Mouse (Mus musculus): ENCODE data around the gene Gm49403. TPM values are rescaled to one million over a fixed set of nuclear protein-coding genes. Genes with fewer than 3 reads are reported as not detected.
A peak's percentile ranks its signal among the peaks of the same experiment; 100 is the strongest.

The Gm49403 gene
- total RNA-seq, 1 experiment, result not detected

DNA sequence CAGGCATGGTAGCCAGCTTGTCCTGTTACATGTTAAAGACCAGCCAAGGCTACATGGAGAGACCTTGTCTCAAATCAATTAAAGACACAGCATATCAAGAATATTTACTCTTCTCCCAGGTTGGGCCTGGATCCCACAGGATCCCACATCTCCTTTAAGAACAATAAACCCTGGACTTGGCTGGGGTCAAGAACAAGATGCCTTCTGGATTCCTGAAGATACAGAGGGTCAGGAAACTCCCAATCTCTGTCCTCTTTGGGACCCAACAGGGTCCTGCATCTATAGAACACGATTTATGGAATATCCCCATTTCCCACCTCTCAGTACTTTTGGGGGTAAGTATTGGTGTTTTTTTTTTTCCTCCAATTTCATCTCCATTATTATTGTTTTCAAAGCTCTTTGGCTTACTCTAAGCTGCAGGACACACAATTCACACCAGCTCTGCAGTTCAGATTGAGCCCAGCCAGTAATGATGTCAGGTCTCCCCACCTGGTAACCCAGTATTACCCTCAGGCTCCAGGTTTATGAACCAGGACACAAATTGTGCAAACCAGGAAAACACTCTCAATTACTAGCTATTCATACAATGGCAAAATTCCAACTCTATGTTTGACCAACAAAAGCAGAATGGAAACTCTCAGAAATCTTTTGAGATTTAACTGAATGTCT lies 3.3 kb downstream of the Gm49403 start:
- no peak for DNase-seq (ENCODE audit: low read depth, low spot score)
- in situ Hi-C loops (cut with MboI; ENCODE audit: low sequenced_read_pairs in 2 of 2, unreplicated experiment in 2 of 2), result no loop called here
- Histone ChIP-seq H3K36me3 (ENCODE audit: control insufficient read depth, insufficient read depth, low read length, poor library complexity, severe bottlenecking) (peaks cover 20% of the 10 kb centered on the region), H3K9me3 (ENCODE audit: control insufficient read depth, insufficient read depth, low read depth, low read length) (no peaks in the 10 kb centered on the region), H3K9ac (ENCODE audit: insufficient read depth, low read depth, low read length, poor library complexity, severe bottlenecking) (peak overlapping the region; percentile 97; the same call in 1 of the 2 replicates), H3K4me3 (ENCODE audit: insufficient read depth in 1 of 2, low read depth in 1 of 2, low read length in 2 of 2, poor library complexity in 1 of 2, severe bottlenecking in 1 of 2) (peak overlapping the region; percentile 81 to 87; a peak in 3 of 4 replicates), H3K4me1 (ENCODE audit: control insufficient read depth in 2 of 2, insufficient read depth in 2 of 2, low read length in 2 of 2, poor library complexity in 1 of 2) (peaks cover 0 to 3% of the 10 kb centered on the region in 2 experiments; a peak in 1 of 4 replicates), H3K27ac (ENCODE audit: insufficient read depth, low read depth, low read length, poor library complexity, severe bottlenecking) (peak overlapping the region; percentile 88; the same call in 1 of the 2 replicates)
- TF ChIP-seq MAFK (IDR thresholded peaks at IDR 0.05; ENCODE audit: insufficient read depth, low read depth, low read length), result no peak
- no peak for TF ChIP-seq ZNF384 (IDR thresholded peaks at IDR 0.05; ENCODE audit: low read depth, low read length)
- TF ChIP-seq ZC3H11A (IDR thresholded peaks at IDR 0.05; ENCODE audit: borderline replicate concordance, low read depth, low read length), result no peak
- TF ChIP-seq CHD2 (IDR thresholded peaks at IDR 0.05; ENCODE audit: low read depth, low read length), result no peak
- TF ChIP-seq HCFC1 (IDR thresholded peaks at IDR 0.05; ENCODE audit: borderline replicate concordance, insufficient read depth, low read length), result no peak

DNA sequence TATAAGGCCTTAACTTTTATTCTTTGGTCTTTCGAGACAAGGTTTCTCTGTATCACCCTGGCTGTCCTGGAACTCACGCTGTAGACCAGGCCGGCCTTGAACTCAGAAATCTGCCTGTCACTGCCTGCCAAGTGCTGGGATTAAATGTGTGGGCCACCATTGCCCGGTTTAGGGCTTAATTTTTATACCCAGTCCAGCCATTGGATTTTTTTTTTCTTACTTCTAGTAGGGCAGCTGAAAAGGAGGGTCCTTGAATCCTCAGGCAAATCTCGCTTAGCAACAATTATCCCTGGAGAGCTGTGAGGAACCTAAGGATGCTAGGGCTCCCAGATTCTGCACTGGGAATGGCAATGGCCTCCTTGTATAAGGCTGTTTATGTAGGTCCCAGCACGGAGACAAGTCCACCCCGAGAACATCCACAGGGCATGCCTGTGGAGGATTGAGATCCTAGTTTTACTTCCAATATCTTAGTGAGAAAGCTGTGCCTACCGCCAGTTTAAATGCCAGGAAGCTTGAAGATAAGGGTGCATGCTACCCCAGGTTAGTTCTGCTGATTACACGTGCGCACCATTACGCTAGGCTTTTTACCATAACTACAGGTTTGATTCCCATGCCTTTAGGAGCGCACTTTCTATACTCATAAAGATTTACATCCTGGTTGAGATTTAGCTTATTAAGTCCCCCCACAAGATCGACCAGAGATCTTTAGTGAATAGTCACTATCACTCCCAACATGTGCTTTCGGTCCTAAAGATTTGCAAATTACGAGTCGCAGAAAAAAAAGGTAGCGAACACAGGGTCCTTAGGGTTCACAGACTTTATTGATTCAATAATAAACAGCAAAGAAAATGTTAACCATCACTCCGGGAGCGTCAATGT lies 4.1 kb downstream of the Gm49403 start:
- peak overlapping the region; percentile 97 for H3K9ac ChIP-seq (ENCODE audit: insufficient read depth, low read depth, low read length, poor library complexity, severe bottlenecking)
- peak overlapping the region; percentile 81 to 87 for H3K4me3 ChIP-seq (ENCODE audit: insufficient read depth in 1 of 2, low read depth in 1 of 2, low read length in 2 of 2, poor library complexity in 1 of 2, severe bottlenecking in 1 of 2)
- in situ Hi-C loops (cut with MboI; ENCODE audit: low sequenced_read_pairs in 2 of 2, unreplicated experiment in 2 of 2), result no loop called here
- H3K9me3 ChIP-seq (ENCODE audit: control insufficient read depth, insufficient read depth, low read depth, low read length), result no peaks in the 10 kb centered on the region
- TF ChIP-seq ZC3H11A (IDR thresholded peaks at IDR 0.05; ENCODE audit: borderline replicate concordance, low read depth, low read length) (no peak), MAFK (IDR thresholded peaks at IDR 0.05; ENCODE audit: insufficient read depth, low read depth, low read length) (no peak), HCFC1 (IDR thresholded peaks at IDR 0.05; ENCODE audit: borderline replicate concordance, insufficient read depth, low read length) (no peak), ZNF384 (IDR thresholded peaks at IDR 0.05; ENCODE audit: low read depth, low read length) (0 out of 2 replicates have a peak, but pooled peaks have one; percentile 3)
- peak overlapping the region; percentile 88 for H3K27ac ChIP-seq (ENCODE audit: insufficient read depth, low read depth, low read length, poor library complexity, severe bottlenecking)
- no peak for DNase-seq (ENCODE audit: low read depth, low spot score)
- peaks cover 20% of the 10 kb centered on the region for H3K36me3 ChIP-seq (ENCODE audit: control insufficient read depth, insufficient read depth, low read length, poor library complexity, severe bottlenecking)
- H3K4me1 ChIP-seq (ENCODE audit: control insufficient read depth in 2 of 2, insufficient read depth in 2 of 2, low read length in 2 of 2, poor library complexity in 1 of 2), result peaks cover 0 to 3% of the 10 kb centered on the region in 2 experiments; a peak in 1 of 4 replicates

DNA sequence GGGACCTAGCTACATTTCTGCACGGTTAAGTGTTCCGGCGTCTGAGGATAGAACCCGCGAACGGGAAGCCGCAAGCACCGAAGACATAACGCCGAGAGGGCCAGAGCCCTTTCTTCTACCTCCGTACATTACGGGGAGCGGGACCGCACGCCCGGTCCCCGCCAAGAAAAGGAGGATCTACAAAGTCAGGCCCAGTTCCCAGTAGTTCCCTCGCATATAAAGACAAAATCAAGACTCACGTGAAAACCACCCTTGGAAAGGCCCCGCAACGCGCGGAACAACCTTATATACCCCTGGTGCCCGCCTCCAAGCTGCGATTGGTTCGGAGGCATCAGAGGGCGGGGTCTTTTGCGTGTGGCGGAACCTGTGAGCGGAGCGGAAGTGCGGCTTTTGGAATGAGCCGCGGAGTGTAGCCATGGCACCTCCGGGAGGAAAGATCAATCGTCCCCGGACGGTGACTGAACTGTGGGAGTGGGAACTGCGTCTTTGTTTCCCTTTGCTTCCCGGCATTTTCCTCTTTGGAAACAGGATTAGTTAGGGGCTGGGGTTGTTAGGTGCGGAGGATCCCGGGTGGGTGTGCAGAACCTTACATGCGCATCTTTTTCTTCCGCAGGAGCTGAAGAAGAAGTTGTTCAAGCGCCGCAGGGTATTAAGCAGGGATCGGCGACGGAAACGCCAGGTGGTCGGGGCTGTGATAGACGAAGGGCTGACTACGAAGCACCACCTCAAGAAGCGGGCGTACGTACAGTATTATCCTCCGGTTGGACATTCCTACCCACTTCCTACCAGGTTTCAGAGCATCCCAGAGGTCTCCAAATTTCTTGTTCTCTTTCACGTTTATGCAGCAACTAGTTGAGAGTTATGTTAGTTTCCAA lies 5.0 kb downstream of the Gm49403 start, which contains the start of the genes 1810009A15Rik and Gm49416:
Gene 1810009A15Rik, plus strand, starts transcription at position 343 of the 875 bp plus-strand sequence.
Gene Gm49416, plus strand, starts transcription at position 416 of the 875 bp plus-strand sequence.
- peak within 1 kb of the TSS; percentile 81 to 87 for H3K4me3 ChIP-seq (ENCODE audit: insufficient read depth in 1 of 2, low read depth in 1 of 2, low read length in 2 of 2, poor library complexity in 1 of 2, severe bottlenecking in 1 of 2)
- peak; percentile 32; the same call in 1 of the 2 replicates for TF ChIP-seq HCFC1 (IDR thresholded peaks at IDR 0.05; ENCODE audit: borderline replicate concordance, insufficient read depth, low read length)
- TF ChIP-seq ZNF384 (IDR thresholded peaks at IDR 0.05; ENCODE audit: low read depth, low read length), result 0 out of 2 replicates have a peak, but pooled peaks have one; percentile 2
- TF ChIP-seq CHD2 (IDR thresholded peaks at IDR 0.05; ENCODE audit: low read depth, low read length), result no peak
- no peak for TF ChIP-seq MAFK (IDR thresholded peaks at IDR 0.05; ENCODE audit: insufficient read depth, low read depth, low read length)
- no peak for TF ChIP-seq ZC3H11A (IDR thresholded peaks at IDR 0.05; ENCODE audit: borderline replicate concordance, low read depth, low read length)
- peak; percentile 96 for DNase-seq (ENCODE audit: low read depth, low spot score)
- in situ Hi-C loops (cut with MboI; ENCODE audit: low sequenced_read_pairs in 2 of 2, unreplicated experiment in 2 of 2), result no loop called here
- peaks cover 20% of the 10 kb centered on the region for H3K36me3 ChIP-seq (ENCODE audit: control insufficient read depth, insufficient read depth, low read length, poor library complexity, severe bottlenecking)
- no peaks in the 10 kb centered on the region for H3K9me3 ChIP-seq (ENCODE audit: control insufficient read depth, insufficient read depth, low read depth, low read length)
- H3K4me1 ChIP-seq (ENCODE audit: control insufficient read depth in 2 of 2, insufficient read depth in 2 of 2, low read length in 2 of 2, poor library complexity in 1 of 2), result peaks cover 0 to 3% of the 10 kb centered on the region in 2 experiments; a peak in 1 of 4 replicates
- H3K9ac ChIP-seq (ENCODE audit: insufficient read depth, low read depth, low read length, poor library complexity, severe bottlenecking), result peak within 1 kb of the TSS; percentile 97
- peak within 1 kb of the TSS; percentile 88 for H3K27ac ChIP-seq (ENCODE audit: insufficient read depth, low read depth, low read length, poor library complexity, severe bottlenecking)

Data from ES-E14 (cell line).